Mouse (Mus musculus): Measurements from ENCODE around the gene Rnf25. TPM values are rescaled to one million over a fixed set of nuclear protein-coding genes. Genes with fewer than 3 reads are reported as not detected.

Rnf25 gene
- 10 to 100 TPM; 52.4 to 58.8 TPM for total RNA-seq (2021)

DNA sequence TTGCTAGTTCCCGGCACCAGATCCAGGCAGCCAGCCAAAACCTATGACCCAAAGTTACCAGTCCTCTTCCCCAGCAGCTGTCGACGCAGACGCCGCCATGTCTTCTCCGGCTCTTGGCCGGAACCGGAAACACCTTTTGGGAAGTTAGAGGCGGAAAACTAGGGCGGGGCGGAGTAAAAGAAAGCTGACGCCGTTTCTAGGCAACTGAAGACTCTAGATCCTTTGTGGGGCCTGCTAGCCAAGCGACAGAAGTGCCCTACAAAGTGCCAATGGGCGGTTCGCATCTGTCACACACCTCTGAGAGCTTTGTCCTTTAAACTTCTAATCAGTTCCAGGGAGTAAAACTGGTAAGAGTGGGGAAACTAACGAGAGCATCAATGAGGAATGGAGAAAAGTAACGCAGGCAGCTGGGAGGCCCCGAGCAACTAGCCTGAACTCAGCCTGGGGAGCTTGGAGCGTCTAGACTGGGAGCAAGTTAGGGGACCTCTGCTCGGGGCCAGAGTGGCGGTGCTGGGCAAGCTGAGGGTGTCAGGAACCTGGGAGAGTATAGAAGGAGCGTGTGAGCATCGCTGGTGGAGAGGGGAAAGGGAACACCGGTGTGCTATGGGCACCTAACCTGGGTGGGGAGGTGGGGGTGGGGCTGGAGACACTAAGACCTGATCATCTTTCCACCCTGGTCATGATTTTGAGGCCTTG, at the start of gene Rnf25, which contains the start of gene Stk36:
TSS of gene Rnf25 (minus strand) at position 131 of the 696 bp plus-strand sequence.
TSS of gene Stk36 (plus strand) at position 179 of the 696 bp plus-strand sequence.
- peak; percentile 75 to 79 for DNase-seq (ENCODE audit: extremely low spot score in 1 of 2, low spot score in 1 of 2)

- DNase-seq (ENCODE audit: extremely low spot score in 1 of 2, low spot score in 1 of 2) = no peak
These were observed 42.7 kb upstream of the Rnf25 start for GRCm38 (mm10) chr1:74643926-74644325.

- DNase-seq (ENCODE audit: extremely low spot score in 1 of 2, low spot score in 1 of 2) = no peak
These were observed 42.3 kb upstream of the Rnf25 start for GRCm38 (mm10) chr1:74643524-74643923.

- no peak for DNase-seq (ENCODE audit: extremely low spot score in 1 of 2, low spot score in 1 of 2)
These were observed 31.5 kb upstream of the Rnf25 start for GRCm38 (mm10) chr1:74632734-74633133.

- no peak for DNase-seq (ENCODE audit: extremely low spot score in 1 of 2, low spot score in 1 of 2)
These were observed 26.8 kb upstream of the Rnf25 start for GRCm38 (mm10) chr1:74628001-74628400.

GRCm38 (mm10) chr1:74626076-74626475, 24.9 kb upstream of the Rnf25 start:
- no peak for DNase-seq (ENCODE audit: extremely low spot score in 1 of 2, low spot score in 1 of 2)

DNA sequence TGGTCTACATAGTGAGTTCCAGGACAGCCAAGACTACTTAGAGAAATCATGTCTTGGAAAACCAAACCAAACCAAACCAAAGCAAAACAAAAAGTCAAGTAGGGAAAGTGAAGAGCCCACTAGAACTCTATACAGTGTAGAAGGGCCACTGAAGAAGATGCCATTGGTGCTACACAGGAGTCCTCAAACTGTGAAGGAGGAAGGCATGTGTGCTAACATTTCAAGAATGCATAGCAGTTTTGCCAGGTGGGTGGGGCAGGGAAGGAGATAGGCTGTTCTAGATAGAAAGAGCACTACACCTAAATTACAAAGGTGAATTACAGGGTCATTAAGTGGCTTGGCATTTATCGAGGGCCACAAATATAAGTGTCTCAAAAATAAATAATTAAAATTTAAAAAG, 23.0 kb upstream of the Rnf25 start:
- no peak for DNase-seq (ENCODE audit: extremely low spot score in 1 of 2, low spot score in 1 of 2)

DNA sequence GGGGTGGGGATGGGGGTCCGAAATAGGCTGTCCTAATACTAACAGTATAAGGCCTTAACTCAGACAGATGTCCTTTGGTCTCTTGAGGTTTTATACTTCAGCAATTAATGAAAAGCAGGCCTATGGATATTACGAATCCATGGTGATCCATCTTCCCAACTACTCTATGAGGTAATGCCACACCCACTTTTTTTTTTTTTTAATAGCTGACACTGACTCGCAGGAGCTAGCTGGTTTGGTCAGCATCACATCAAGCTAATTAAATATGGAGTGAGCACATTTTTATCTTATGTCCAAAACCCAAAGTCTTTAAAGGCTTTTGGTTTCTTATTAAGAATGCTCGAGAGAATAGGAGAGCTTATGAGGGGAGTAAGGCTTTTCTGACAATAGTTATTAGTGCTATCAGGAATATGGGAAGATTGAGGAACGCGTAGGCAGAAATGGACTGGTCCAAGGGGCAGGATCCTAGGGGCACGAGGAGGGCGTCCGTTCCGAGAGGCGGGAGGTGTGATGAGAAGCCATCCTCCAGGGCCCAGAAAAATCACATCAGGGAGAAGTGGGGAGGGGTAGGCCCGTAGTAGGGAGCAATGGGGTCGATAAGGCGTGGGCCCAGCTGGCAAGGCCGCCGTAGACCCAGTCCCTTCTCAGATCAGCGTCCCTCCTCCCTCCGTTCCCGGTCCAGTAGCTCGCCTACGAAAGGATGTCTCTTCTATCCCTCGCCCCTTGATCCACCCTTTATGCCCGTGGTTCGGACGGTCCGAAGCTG, 513 bp downstream of the Rnf25 start:
- no peak for DNase-seq (ENCODE audit: extremely low spot score in 1 of 2, low spot score in 1 of 2)

GRCm38 (mm10) chr1:74594434-74594833, 6.8 kb downstream of the Rnf25 start:
- no peak for DNase-seq (ENCODE audit: extremely low spot score in 1 of 2, low spot score in 1 of 2)

GRCm38 (mm10) chr1:74587773-74588445, 13.3 kb downstream of the Rnf25 start, which contains the start of the genes Zfp142 and Bcs1l:
Gene Zfp142 (minus strand): TSS chr1:74588246.
Gene Bcs1l (plus strand): TSS chr1:74588289.
- DNase-seq (ENCODE audit: extremely low spot score in 1 of 2, low spot score in 1 of 2) = peak; percentile 93 to 96

- DNase-seq (ENCODE audit: extremely low spot score in 1 of 2, low spot score in 1 of 2) = no peak
These were observed 13.9 kb downstream of the Rnf25 start for GRCm38 (mm10) chr1:74587233-74587772.

DNA sequence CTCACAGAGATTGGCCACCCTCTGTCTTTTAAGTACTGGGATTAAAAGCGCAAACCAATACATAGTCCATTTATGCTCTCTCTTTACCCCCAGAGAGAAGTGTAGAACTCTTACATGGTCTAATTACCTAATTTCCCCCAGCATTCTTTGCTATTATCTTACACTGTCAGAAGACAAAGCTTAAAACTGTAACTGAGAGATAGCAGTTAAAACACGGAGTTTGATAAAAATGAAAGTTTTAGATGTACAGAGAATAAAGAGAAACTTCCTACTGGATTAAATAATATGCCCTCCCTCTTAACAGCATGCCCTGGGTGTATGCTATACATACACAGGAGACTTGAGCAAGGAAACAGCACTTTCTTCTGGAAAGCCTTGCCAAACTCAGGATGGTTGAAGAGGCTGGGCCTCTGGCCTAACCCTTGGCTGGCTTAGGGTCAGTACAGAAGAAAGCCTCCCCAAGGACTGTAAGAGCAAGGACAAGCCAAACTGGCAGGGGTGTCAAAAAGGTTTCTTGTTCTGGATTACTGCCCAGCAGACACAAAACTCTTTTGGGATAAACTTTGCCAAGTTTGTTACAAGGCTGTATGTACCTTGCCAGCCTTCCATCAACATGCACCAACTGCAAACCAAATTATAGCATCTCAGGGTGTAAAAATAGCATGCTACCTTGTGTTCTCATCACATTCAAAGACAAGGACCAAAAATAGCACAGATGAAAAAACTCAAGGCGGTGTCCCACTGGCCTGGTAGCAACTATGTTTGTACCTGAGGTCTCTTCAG, 16.4 kb downstream of the Rnf25 start:
- DNase-seq (ENCODE audit: extremely low spot score in 1 of 2, low spot score in 1 of 2) = no peak

DNA sequence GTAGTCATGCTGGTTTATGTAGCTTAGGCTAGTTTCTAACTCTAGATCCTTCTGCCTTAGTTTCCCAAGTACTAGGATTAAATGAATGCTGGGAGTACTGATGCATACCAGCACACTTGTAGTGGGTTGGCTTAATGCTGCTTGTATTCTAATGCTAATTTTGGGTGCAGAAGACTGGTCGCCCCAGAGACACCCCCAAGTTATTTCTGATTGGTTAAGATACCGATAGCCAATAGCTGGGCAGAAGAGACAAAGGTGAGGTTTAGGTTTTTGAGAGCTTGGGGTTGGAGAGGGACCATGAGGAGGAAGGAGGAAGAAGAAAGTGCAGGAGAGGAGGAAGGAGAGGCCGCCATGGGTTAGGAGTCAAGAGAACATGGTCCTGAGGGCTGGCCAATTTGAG, 18.6 kb downstream of the Rnf25 start:
- DNase-seq (ENCODE audit: extremely low spot score in 1 of 2, low spot score in 1 of 2) = no peak

- DNase-seq (ENCODE audit: extremely low spot score in 1 of 2, low spot score in 1 of 2) = no peak
These were observed 31.2 kb downstream of the Rnf25 start for GRCm38 (mm10) chr1:74569739-74570719.

DNA sequence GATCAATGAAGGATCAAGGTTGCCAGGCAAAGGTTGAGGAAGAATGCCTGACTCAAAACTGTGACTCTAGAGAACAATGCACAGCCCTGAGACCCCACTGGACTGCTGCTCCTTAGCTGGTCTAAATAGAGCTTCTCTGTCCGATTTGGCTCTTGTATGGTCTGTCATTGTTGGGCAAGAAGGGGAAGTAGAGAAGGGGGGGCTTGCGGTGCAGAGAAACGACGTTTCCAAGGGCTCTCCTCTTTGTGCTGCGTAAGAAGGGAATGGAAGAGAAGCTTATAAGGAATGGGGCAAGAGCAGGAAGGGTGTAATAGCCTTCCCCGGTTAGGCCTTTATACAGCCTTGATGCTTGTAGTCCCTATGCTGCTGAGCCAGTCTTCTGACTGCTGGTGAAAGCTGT, 35.4 kb downstream of the Rnf25 start:
- no peak for DNase-seq (ENCODE audit: extremely low spot score in 1 of 2, low spot score in 1 of 2)

GRCm38 (mm10) chr1:74559061-74559460, 42.1 kb downstream of the Rnf25 start:
- no peak for DNase-seq (ENCODE audit: extremely low spot score in 1 of 2, low spot score in 1 of 2)

DNA sequence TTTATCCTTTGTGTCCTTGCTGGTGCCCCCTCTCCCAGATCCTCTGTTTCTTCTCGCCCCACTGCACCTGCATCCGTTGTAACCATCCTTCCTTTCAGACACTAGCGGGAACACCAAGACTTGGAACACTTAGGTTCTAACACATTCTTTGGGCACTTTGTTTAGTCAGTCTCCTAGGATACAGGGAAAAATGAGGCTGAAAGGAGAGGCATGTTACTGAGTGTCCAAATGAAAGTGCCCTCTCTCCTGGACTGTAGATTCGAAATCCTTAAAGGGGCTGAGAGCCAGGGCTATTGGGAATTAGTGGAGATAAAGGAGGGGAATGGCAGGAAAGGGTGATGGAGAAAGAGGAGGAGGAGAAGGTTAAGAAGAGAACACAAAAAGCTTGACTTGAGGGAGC, 57.0 kb downstream of the Rnf25 start, which contains the start of gene Usp37:
TSS of gene Usp37 (minus strand) at position 101 of the 400 bp plus-strand sequence.
- no peak for DNase-seq (ENCODE audit: extremely low spot score in 1 of 2, low spot score in 1 of 2)
